Mouse (Mus musculus) cerebellum, adult 2 months (tissue): ENCODE results near the gene Foxd1. TPM values are rescaled to one million over a fixed set of nuclear protein-coding genes. Genes with fewer than 3 reads are reported as not detected.

Experiments used
- DNase-seq, 2 experiments: peaks; one replicate each; pipeline ENCODE4 v3.0.0; 2021
- H3K27ac ChIP-seq: fragments of 200-500 bp; 2 replicates; pipeline ENCODE4 v1.5.1; 2012; ENCODE audit warnings: low read length, control low read depth, inconsistent platforms; ENCODE audit not compliant: insufficient read depth
- H3K27me3 ChIP-seq: fragments of 200-500 bp; 2 replicates; pipeline ENCODE4 v1.6.1; 2012; ENCODE audit warnings: inconsistent platforms, mild to moderate bottlenecking, low read length, moderate library complexity; ENCODE audit not compliant: control insufficient read depth, insufficient read depth
- H3K4me1 ChIP-seq: fragments of 200-500 bp; 2 replicates; pipeline ENCODE4 v1.6.1; 2011; ENCODE audit warnings: low read length; ENCODE audit not compliant: control insufficient read depth, insufficient read depth
- H3K4me3 ChIP-seq: fragments of 200-500 bp; replicated peaks from 2 replicates; pipeline ENCODE3; 2011; ENCODE audit warnings: mild to moderate bottlenecking, low read depth, low read length, control low read depth; ENCODE audit not compliant: insufficient read depth
- CTCF ChIP-seq: fragments of 200-500 bp; IDR thresholded peaks from 2 replicates; pipeline ENCODE4 v1.5.1; 2011; ENCODE audit warnings: low read depth, mild to moderate bottlenecking, control low read depth, low read length, moderate library complexity, borderline replicate concordance; ENCODE audit not compliant: insufficient read depth
- POLR2A ChIP-seq: fragments of 200-500 bp; IDR thresholded peaks from 2 replicates; pipeline ENCODE4 v1.6.1; 2011; ENCODE audit warnings: low read length, control low read depth, borderline replicate concordance; ENCODE audit not compliant: insufficient read depth
- WGBS: fragments of 180-500 bp; shearing (Covaris S2); methylation state at CpG from one replicate; pipeline ENCODE4 v1.1.7; 2018; 5-methylcytosine and 5-hydroxymethylcytosine counted together
- polyA plus RNA-seq: library from polyadenylated mRNA; depleted of rRNA; stranded (reverse); fragments of >200 nt; gene quantifications from 2 replicates; pipeline ENCODE4 v1.2.3, GENCODE M21; 2012; rRNA removed

Foxd1 gene
- 0.49 and 0.73 TPM in 2 replicates for polyA plus RNA-seq

DNA sequence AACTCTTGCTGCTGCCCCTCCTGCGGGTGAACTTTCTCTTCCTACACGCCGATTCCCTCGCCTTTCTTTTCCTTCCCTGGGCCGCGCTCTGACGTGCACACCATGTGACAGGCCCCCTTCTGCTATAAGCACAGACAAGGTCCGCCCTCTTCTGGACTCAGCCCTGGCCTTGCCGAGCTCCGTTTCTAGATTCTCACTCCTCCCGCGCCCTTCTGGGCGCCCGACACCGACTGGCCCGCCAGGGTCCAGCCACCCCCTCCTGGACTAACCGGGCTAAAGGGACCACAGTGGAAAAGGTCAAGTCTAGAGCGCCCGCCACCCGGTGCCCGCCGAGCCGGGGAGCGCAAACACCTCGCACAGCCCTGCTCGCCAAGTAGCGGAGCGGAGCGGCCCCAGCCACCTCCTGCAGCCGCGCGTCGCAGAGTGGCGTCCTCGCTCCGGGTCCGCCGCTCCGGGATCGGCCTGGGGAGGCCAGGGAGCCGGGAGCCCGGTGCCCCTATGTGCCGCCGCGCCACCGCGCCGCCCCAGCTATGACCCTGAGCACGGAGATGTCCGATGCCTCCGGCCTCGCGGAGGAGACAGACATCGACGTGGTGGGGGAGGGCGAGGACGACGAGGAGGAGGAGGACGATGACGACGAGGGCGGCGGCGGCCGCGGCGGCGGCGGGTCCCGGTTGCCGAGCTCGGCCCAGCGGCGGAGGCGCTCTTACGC is at the start of gene Foxd1:
Gene Foxd1 (plus strand): TSS at position 153 of the 712 bp plus-strand sequence.
- H3K27ac ChIP-seq = no peak within 1 kb of the TSS
- H3K27me3 ChIP-seq = peaks cover 25% of the 10 kb centered on the region; the same call in 1 of the 2 replicates
- H3K4me1 ChIP-seq = no peaks in the 10 kb centered on the region
- DNase-seq = no peak
- WGBS = 2% methylated on average over 64 of the region's 76 CpGs
- H3K4me3 ChIP-seq = no peak within 1 kb of the TSS
- no peak for TF ChIP-seq POLR2A
- TF ChIP-seq CTCF = no peak

DNA sequence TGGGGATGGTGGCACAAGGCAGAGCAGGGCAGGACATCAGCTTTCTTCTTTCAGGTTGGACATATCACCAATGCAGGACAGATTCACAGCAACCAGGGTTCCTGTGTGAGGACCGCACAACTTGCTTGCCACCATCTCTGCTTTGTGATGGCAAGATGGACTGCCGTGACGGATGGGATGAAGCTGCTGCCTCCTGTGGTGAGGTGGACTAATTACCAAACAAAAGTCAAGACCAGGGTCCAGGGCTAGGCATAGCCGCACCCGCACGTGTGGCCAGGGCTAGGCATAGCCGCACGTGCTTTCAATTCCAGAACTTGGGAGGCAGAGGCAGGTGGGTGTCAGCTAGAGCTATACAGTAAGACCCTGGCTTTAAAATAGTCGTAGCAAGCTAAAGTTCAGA is 48.8 kb upstream of the Foxd1 start:
- H3K4me1 ChIP-seq = no peaks in the 10 kb centered on the region
- WGBS = 74% methylated on average over 9 of the region's 9 CpGs
- DNase-seq = no peak
- no peak overlapping the region for H3K27ac ChIP-seq
- TF ChIP-seq POLR2A (no peak), CTCF (no peak)
- no peak overlapping the region for H3K4me3 ChIP-seq
- H3K27me3 ChIP-seq = no peaks in the 10 kb centered on the region

DNA sequence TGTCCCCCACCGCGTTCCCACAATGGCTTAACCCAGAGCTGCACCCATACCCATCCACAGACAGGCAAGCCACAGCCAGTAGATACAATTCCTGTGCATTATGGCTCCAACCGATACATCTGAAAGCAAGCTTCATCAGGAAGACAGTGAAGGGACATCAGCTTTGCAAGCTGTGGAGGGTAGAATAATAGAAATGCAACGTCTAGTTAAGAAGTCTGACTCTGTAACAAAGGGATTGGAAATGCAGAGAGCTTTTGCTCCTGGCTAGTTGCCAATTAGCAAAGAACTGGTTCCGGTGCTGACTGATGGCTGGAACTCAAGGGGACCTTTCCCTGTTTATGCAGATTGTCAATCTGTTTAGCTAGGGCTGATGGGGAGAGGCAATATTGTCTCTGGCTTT is 47.6 kb upstream of the Foxd1 start:
- no peaks in the 10 kb centered on the region for H3K27me3 ChIP-seq
- no peak for DNase-seq
- no peaks in the 10 kb centered on the region for H3K4me1 ChIP-seq
- no peak overlapping the region for H3K4me3 ChIP-seq
- TF ChIP-seq POLR2A = no peak
- no peak for TF ChIP-seq CTCF
- H3K27ac ChIP-seq = no peak overlapping the region
- 25% methylated on average over 5 of the region's 5 CpGs for WGBS

DNA sequence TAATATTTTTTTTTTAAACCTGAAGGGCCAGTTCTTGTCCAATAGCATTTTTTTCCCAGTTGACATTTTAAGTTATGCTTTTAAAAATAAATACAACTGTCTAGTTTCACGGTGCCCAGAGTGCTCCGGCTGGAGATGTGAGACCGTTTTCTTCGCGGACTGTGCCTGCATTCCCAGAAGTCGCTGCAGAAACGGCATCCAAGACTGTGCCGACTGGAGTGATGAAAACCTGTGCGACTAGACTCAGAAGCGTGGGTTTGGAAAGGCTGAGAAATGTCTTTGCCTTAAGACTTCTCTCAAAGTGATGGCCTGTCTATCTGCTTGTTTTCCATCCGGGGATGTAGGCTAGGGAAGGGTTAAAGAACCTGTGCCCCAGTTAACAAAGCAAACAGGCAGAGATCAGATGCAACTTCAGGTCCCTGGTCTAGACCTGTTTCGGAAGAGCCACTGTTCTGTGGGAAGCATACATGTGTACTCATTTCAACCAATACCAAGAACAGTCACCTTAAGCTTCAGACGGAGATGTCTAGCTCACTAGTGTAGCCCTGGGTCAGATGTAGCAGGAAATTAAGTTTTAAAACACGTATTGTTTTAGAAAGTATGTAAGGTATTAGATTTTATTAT is 47.1 kb upstream of the Foxd1 start:
- DNase-seq = no peak
- 45% methylated on average over 14 of the region's 14 CpGs for WGBS
- no peak overlapping the region for H3K27ac ChIP-seq
- H3K4me1 ChIP-seq = no peaks in the 10 kb centered on the region
- no peak for TF ChIP-seq CTCF
- TF ChIP-seq POLR2A = no peak
- no peak overlapping the region for H3K4me3 ChIP-seq
- no peaks in the 10 kb centered on the region for H3K27me3 ChIP-seq

DNA sequence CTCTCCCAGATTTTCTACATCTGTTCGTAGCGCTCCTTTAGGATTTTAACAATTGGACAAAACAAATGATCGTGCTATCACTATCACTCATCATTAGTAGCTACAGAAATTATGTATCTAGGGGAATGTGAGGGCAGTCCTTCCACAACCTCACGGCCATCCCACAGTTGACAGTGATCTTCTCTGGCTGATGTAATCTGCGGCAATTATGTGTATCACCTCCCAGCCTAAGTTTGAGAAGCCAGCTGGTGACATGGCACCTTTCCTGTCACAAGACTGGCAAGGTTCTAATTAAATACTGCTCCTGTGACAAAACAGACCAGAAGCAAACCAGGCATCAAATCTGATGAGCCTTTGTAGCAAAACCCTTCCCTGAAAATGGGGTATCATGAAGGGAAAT is 46.0 kb upstream of the Foxd1 start:
- H3K4me3 ChIP-seq = no peak overlapping the region

DNA sequence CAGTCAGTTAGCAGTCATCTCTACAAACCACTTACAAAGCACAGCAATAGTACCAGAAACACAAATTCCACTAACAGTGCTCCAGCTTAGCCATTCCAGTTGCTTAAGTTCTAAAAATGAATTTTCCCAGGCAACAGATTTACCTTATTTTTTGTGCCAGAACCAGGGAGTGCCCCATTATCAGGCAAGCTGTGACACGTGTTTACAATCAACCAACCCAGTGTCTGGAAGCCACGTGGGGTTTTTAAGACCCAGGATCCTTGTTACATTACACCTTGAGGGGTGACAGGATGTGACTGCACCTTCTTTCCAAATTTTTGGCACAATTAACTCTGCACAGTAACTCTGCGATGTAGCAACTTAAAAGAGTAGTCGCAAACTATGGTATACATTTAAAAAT is 45.3 kb upstream of the Foxd1 start:
- Histone ChIP-seq H3K27ac (no peak overlapping the region), H3K27me3 (no peaks in the 10 kb centered on the region), H3K4me3 (no peak overlapping the region), H3K4me1 (no peaks in the 10 kb centered on the region)
- no peak for DNase-seq
- TF ChIP-seq CTCF = no peak
- TF ChIP-seq POLR2A = no peak
- 75% methylated on average over 4 of the region's 4 CpGs for WGBS

More for the DNA sequence above, 46.0 kb upstream of the Foxd1 start:
- no peak for TF ChIP-seq POLR2A
- TF ChIP-seq CTCF = no peak
- Histone ChIP-seq H3K27me3 (no peaks in the 10 kb centered on the region), H3K4me1 (no peaks in the 10 kb centered on the region), H3K27ac (no peak overlapping the region)
- WGBS = 77% methylated on average over 5 of the region's 5 CpGs
- no peak for DNase-seq

DNA sequence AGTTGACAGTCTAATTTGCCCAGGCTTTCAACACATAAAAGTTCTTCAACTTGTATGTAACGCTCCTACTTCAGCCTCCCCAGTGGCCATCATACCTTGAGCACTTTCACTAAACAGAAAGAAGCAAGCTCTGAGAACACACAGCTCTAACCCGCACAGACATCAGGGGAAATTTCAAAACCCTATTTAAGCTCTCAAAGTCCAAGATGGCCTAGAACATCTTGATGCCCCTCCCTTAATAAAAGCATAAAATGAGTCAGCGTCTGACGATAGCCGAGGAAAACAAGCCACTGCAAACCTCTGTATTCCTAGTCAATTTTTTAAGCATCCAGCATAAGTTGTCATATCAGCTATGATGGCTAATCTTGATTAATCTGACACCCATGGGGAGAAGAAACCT is 42.4 kb upstream of the Foxd1 start:
- DNase-seq = no peak
- 91% methylated on average over 5 of the region's 5 CpGs for whole genome bisulfite sequencing

DNA sequence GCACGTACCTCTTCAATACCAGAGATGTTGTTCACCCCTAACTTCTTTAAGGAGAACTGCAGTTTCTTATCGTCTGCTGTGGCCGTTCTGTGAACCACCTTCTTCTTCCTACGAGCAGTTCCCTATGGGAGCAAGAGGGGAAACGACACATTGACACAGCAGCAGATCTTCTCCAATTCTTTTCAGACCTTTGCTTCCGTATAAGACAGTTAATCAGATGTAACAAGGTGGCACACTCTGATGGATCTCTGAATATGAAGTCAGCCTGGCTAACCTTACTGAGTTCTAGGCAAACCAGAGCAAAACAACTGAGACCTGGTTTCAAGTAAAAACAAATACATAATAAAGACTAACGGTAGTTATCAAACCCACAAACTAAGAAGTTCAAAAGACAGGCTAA is 40.4 kb upstream of the Foxd1 start:
- 68% methylated on average over 7 of the region's 7 CpGs for WGBS
- TF ChIP-seq CTCF = no peak
- no peak for TF ChIP-seq POLR2A
- H3K4me1 ChIP-seq = no peaks in the 10 kb centered on the region
- H3K27me3 ChIP-seq = no peaks in the 10 kb centered on the region
- H3K4me3 ChIP-seq = no peak overlapping the region
- H3K27ac ChIP-seq = no peak overlapping the region
- no peak for DNase-seq

More for the DNA sequence above, 42.4 kb upstream of the Foxd1 start:
- no peaks in the 10 kb centered on the region for H3K27me3 ChIP-seq
- H3K27ac ChIP-seq = no peak overlapping the region
- H3K4me1 ChIP-seq = no peaks in the 10 kb centered on the region
- H3K4me3 ChIP-seq = no peak overlapping the region
- TF ChIP-seq POLR2A (no peak), CTCF (no peak)

DNA sequence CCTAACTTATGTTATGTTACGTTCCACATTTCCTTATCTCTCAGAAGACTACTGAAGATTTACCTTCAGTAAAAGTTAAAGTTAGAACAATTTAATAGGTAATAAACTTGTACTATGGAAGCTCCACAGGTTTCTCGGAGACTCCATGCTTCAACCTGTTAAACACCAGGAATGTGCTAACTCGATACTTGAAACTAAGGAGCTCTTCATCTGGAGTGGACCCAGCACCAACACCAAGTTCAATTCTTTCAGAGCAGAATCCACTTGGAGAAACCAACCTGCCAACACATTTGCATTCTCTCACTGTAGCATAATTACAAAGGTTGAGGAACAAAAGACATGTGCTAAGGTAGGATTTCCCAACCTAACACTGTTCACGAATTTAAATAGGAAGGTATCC is 38.9 kb upstream of the Foxd1 start:
- no peak overlapping the region for H3K4me3 ChIP-seq
- no peak for DNase-seq
- WGBS = 56% methylated on average over 4 of the region's 4 CpGs
- no peaks in the 10 kb centered on the region for H3K4me1 ChIP-seq
- no peak for TF ChIP-seq POLR2A
- TF ChIP-seq CTCF = no peak
- H3K27me3 ChIP-seq = no peaks in the 10 kb centered on the region
- H3K27ac ChIP-seq = no peak overlapping the region
